Mouse (Mus musculus) B cell, adult 62 days (primary cell): ENCODE measurements around the gene Mtor. TPM values are rescaled to one million over a fixed set of nuclear protein-coding genes. Genes with fewer than 3 reads are reported as not detected.

Source experiments
- total RNA-seq: library from RNA; stranded (reverse); gene quantifications from 4 replicates; pipeline ENCODE4 v1.2.4, GENCODE M21; 2023

Gene Mtor
- 44.6 to 52.2 TPM (median 47.7 TPM) in 4 replicates for total RNA-seq

DNA sequence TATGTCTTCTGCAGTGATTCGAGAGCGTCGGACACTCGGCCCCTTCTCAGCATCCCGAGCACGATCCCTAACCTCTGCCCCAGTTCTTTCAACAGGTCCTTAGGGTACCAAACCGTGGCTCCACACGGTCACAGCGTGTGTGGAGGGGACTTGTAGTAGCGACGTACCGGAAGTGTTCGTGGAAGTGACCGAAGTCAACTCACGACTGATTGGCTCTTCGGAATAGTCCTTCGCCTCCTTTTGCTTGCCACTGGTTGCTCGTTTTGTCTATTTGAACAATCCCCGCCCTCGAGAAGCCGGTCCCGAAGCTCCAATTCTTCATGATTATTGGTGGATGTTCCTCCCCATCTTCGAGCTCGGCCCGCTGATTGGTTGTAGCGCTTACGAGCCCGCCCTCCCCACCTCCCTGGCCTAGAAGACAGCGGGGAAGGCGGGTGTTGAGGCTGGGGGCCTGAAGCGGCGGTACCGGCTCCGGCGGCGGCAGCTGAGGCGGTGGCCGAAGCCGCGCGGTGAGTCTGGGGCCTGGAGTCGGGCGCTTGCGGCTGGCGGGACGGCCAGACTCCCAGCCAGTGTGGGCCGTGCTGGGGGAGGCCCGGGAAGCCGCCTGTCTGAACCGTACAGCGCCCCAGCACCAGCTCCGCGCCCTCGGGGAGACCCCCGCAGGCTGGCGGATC is at the start of gene Mtor:
Gene Mtor, plus strand, starts transcription at position 433 of the 674 bp plus-strand sequence.

DNA sequence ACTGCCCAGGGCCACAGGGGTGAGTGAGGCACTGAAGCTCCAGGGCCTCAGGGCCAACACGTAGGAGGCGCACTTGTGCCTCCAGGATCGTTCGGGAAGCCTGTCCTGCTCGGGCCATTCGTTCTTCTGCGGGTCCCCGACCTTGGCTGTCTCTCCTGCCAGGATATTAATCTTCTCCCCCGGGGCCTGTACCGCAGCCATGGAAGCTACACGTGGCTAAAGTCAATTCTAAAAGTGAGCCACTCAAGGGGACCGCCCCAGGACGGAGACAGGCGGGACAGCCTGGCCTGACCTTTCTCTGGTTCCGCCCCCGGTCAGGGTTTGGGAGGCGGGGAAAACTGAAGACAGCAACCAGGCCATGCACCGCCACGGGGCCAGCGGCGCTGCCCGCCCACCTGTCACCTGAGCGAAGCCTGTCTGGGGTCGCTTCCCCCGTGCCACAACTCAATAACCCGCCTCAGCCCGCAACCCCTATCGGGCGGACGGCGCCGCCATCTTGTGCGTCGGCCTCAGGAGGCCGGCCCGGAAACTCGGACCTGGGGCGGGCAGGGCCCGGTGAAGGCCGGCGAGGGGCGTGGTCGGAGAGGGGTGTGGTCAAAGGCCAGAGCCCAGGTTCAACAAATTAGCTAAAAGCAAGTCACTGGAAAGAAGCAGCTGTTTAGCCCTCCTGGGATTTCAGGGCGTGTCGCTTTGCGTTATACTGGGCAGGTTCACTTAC is 4.0 kb upstream of the Mtor start, which contains the start of gene Ubiad1:
Gene Ubiad1, minus strand, starts transcription at position 522 of the 718 bp plus-strand sequence.

GRCm38 (mm10) chr4:148500410-148500867 is 52.0 kb downstream of the Mtor start, which contains the start of gene Angptl7:
TSS of gene Angptl7 (minus strand) at chr4:148500460.

GRCm38 (mm10) chr4:148558297-148559000 is 110.0 kb downstream of the Mtor start, which contains the start of gene Exosc10:
TSS of gene Exosc10 (plus strand) at chr4:148558429.

GRCm38 (mm10) chr4:148591171-148591630 is 142.8 kb downstream of the Mtor start, which contains the start of gene Srm:
TSS of gene Srm (plus strand) at chr4:148591503.

GRCm38 (mm10) chr4:148602357-148603120 is 154.1 kb downstream of the Mtor start, which contains the start of gene Masp2:
TSS of gene Masp2 (plus strand) at chr4:148602554.

Other genes with a start within 250 kb of the Mtor start
- not detected in 4 replicates for gene Disp3, start 160.6 kb upstream of the Mtor start, total RNA-seq
- gene Ubiad1, start 3.8 kb upstream of the Mtor start, total RNA-seq = 8.4 to 9.0 TPM (median 8.8 TPM) in 4 replicates
- 0.25 TPM in 1 of 4 replicates, not detected in the others for gene Angptl7, start 51.8 kb downstream of the Mtor start, total RNA-seq
- 100 to 109 TPM (median 104 TPM) in 4 replicates for gene Exosc10, start 109.8 kb downstream of the Mtor start, total RNA-seq
- 24.6 to 31.1 TPM (median 25.7 TPM) in 4 replicates for gene Srm, start 142.9 kb downstream of the Mtor start, total RNA-seq
- 0.51 to 1.5 TPM (median 0.69 TPM) in 4 replicates for gene Masp2, start 153.9 kb downstream of the Mtor start, total RNA-seq
- gene Tardbp, start 178.4 kb downstream of the Mtor start, total RNA-seq = 342 to 373 TPM (median 346 TPM) in 4 replicates
- gene Gm572, start 194.7 kb downstream of the Mtor start, total RNA-seq = not detected in 4 replicates